ENCODE assay signal across 25 mouse cellular contexts in genomic region chr1:81525821-81526220, GRCm38 (mm10).
"Had no signal": no experiment of that assay in that cellular context is flagged by ENCODE, and none has a peak within 500 bp of the region (broad histone marks: within the 10 kb centered on the region; RNA-seq: fewer than 3 reads in every experiment).

No protein-coding gene starts in this region.

- H3K4me1 ChIP-seq: heart, embryonic 15.5 days; kidney, embryonic 15.5 days; liver, embryonic 12.5 days had no signal

- H3K36me3 ChIP-seq: heart, embryonic 13.5 days; heart, embryonic 15.5 days; hindbrain, embryonic 13.5 days; hindbrain, embryonic 15.5 days; kidney, embryonic 15.5 days; limb, embryonic 13.5 days; limb, embryonic 15.5 days; liver, embryonic 12.5 days had no signal

- DNase-seq: gastrocnemius, postnatal 14 days; gastrocnemius, postnatal 36 days; heart, adult 11 months; heart, adult 2 months; heart, postnatal 14 days; heart, postnatal 36 days; kidney, adult 11 months; kidney, adult 2 months; kidney, adult 9 months; kidney, postnatal 14 days; kidney, postnatal 36 days; layer of hippocampus, adult 9-11 months had no signal

- H3K9me3 ChIP-seq: heart, embryonic 13.5 days; heart, embryonic 15.5 days; hindbrain, embryonic 13.5 days; hindbrain, embryonic 15.5 days; kidney, embryonic 15.5 days; limb, embryonic 13.5 days; limb, embryonic 15.5 days; liver, embryonic 12.5 days had no signal

- H3K4me3 ChIP-seq: heart, adult 2 months; heart, embryonic 13.5 days; heart, embryonic 15.5 days; hindbrain, embryonic 13.5 days; hindbrain, embryonic 15.5 days; kidney, embryonic 15.5 days; limb, embryonic 13.5 days; limb, embryonic 15.5 days; liver, embryonic 12.5 days had no signal

- H3K27ac ChIP-seq: heart, adult 2 months; heart, embryonic 13.5 days; heart, embryonic 15.5 days; hindbrain, embryonic 13.5 days; hindbrain, embryonic 15.5 days; hindbrain, postnatal 0 days; kidney, embryonic 15.5 days; kidney, postnatal 0 days; limb, embryonic 13.5 days; limb, embryonic 15.5 days; liver, embryonic 12.5 days; liver, embryonic 14.5 days had no signal

- H3K4me2 ChIP-seq: heart, embryonic 11.5 days; heart, embryonic 13.5 days; heart, embryonic 15.5 days; hindbrain, embryonic 13.5 days; hindbrain, embryonic 15.5 days; kidney, embryonic 15.5 days; limb, embryonic 13.5 days; limb, embryonic 15.5 days; liver, embryonic 12.5 days had no signal

- ATAC-seq: hindbrain, postnatal 0 days; intestine, embryonic 16.5 days; liver, embryonic 12.5 days had no signal

- H3K27me3 ChIP-seq: heart, embryonic 13.5 days; heart, embryonic 15.5 days; hindbrain, embryonic 13.5 days; hindbrain, embryonic 15.5 days; kidney, embryonic 15.5 days; limb, embryonic 13.5 days; limb, embryonic 15.5 days; liver, embryonic 12.5 days had no signal

- H3K9ac ChIP-seq: heart, embryonic 13.5 days; heart, embryonic 15.5 days; hindbrain, embryonic 13.5 days; hindbrain, embryonic 15.5 days; kidney, embryonic 15.5 days; limb, embryonic 13.5 days; limb, embryonic 15.5 days; liver, embryonic 12.5 days; liver, embryonic 14.5 days had no signal
